Mouse (Mus musculus) neural tube, embryonic 14.5 days (tissue): ENCODE measurements around the gene Aplf. TPM values are rescaled to one million over a fixed set of nuclear protein-coding genes. Genes with fewer than 3 reads are reported as not detected.
"Not testable (repeated sequence)": the region's sequence is repeated elsewhere in the genome, so short reads cannot be mapped to it uniquely, and the experiment has no call there.

Experiments
- ATAC-seq: fragments of 200-750 bp; cut with Nextera tagmentation; 2 replicates; pipeline ENCODE4 v1.8.0; 2017; ENCODE audit warnings: low read depth, mild to moderate bottlenecking, moderate TSS enrichment, moderate library complexity
- H3K27ac ChIP-seq: fragments of 300-500 bp; sonication (generic); 2 replicates; pipeline ENCODE4 v1.5.1; 2014; ENCODE audit warnings: low read depth, mild to moderate bottlenecking, control low read depth, low read length, moderate library complexity, mixed read lengths
- H3K27me3 ChIP-seq: fragments of 300-500 bp; sonication (generic); 2 replicates; pipeline ENCODE4 v1.6.1; 2014; ENCODE audit warnings: low read length; ENCODE audit not compliant: control insufficient read depth, insufficient read depth
- H3K36me3 ChIP-seq: fragments of 300-500 bp; sonication (generic); 2 replicates; pipeline ENCODE4 v1.6.1; 2014; ENCODE audit warnings: low read length, mixed read lengths; ENCODE audit not compliant: control insufficient read depth, insufficient read depth
- H3K4me1 ChIP-seq: fragments of 300-500 bp; sonication (generic); 2 replicates; pipeline ENCODE4 v1.6.1; 2014; ENCODE audit warnings: low read length; ENCODE audit not compliant: control insufficient read depth, insufficient read depth
- H3K4me2 ChIP-seq: fragments of 300-500 bp; sonication (generic); 2 replicates; pipeline ENCODE4 v1.6.1; 2014; ENCODE audit warnings: mild to moderate bottlenecking, low read depth, low read length, control low read depth
- H3K4me3 ChIP-seq: fragments of 300-500 bp; sonication (generic); 2 replicates; pipeline ENCODE4 v1.5.1; 2014; ENCODE audit warnings: low read depth, low read length, control low read depth, mixed read lengths
- H3K9ac ChIP-seq: fragments of 300-500 bp; sonication (generic); replicated peaks from 2 replicates; pipeline ENCODE4 v1.6.1; 2014; ENCODE audit warnings: low read depth, mild to moderate bottlenecking, control low read depth, low read length, mixed read lengths
- H3K9me3 ChIP-seq: fragments of 300-500 bp; sonication (generic); 2 replicates; pipeline ENCODE4 v1.6.1; 2016; ENCODE audit warnings: low read length; ENCODE audit not compliant: control insufficient read depth
- WGBS: fragments of 180-500 bp; shearing (Covaris S2); extraction: QIAGEN DNeasy Blood & Tissue Kit; methylation state at CpG from one replicate; pipeline ENCODE4 v1.1.7; 2014; 5-methylcytosine and 5-hydroxymethylcytosine counted together
- polyA plus RNA-seq: library from polyadenylated mRNA; unstranded; fragments of >200 nt; fragmentation: Nextera tagmentation; extraction: Ambion mirVana; gene quantifications from 2 replicates; pipeline ENCODE4 v1.2.1, GENCODE M21; 2014

Gene Aplf
- polyA plus RNA-seq, 1 experiment from 2014 or later, result 10.2 TPM

DNA sequence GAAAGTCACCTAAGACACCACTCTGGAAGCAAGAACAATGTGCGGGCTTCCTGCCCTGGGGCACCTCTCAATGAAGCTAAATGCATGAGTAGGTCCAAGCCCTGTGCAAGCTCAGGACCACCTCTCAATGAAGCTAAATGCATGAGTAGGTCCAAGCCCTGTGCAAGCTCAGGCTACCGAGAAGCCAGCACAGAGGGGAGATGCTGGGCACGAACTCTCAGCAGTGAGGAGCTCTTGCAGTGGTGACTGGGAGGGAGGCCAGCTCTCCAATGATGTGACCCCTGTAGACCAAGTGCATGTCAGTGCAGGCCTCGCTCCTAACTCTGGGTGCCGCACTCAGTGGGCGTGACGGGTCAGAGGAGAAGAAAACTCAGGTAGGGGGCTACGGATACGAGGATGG is 19.3 kb downstream of the Aplf start:
- Histone ChIP-seq H3K27me3 (no peaks in the 10 kb centered on the region), H3K36me3 (no peaks in the 10 kb centered on the region), H3K4me1 (no peaks in the 10 kb centered on the region), H3K9ac (no peak overlapping the region), H3K4me2 (no peak overlapping the region), H3K4me3 (no peak overlapping the region), H3K27ac (no peak overlapping the region), H3K9me3 (no peaks in the 10 kb centered on the region)
- 96% methylated on average over 9 of the region's 9 CpGs for WGBS
- no peak for ATAC-seq

DNA sequence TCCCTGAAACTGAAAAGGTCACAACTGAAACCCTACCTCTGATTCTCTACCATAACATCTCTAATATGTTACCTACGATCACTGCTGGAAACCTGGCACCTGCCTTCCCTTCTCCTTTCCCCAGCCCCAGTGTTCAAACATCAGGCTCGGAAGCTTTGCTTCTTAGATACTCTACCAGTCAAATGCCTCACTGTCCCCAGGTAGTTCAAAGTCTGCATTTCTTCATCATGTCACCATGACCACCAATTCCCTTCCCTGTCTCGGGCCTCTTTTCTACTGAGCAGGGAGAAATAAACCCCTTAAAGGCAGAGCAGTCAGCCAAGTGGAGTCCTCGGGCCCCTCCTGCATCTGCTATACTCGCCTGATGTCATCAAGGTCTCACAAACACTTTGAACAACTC is 20.2 kb downstream of the Aplf start:
- ATAC-seq, result no peak
- WGBS, result 90% methylated on average over 5 of the region's 5 CpGs
- no peaks in the 10 kb centered on the region for H3K36me3 ChIP-seq
- no peak overlapping the region for H3K27ac ChIP-seq
- no peak overlapping the region for H3K4me3 ChIP-seq
- no peaks in the 10 kb centered on the region for H3K4me1 ChIP-seq
- H3K27me3 ChIP-seq, result no peaks in the 10 kb centered on the region
- H3K9me3 ChIP-seq, result no peaks in the 10 kb centered on the region
- no peak overlapping the region for H3K9ac ChIP-seq
- H3K4me2 ChIP-seq, result no peak overlapping the region

GRCm38 (mm10) chr6:87638134-87638660 is 33.8 kb downstream of the Aplf start:
- no peak overlapping the region for H3K27ac ChIP-seq
- H3K36me3 ChIP-seq, result no peaks in the 10 kb centered on the region
- no peaks in the 10 kb centered on the region for H3K27me3 ChIP-seq
- no peak overlapping the region for H3K4me2 ChIP-seq
- WGBS, result 66% methylated on average over 11 of the region's 11 CpGs
- H3K9ac ChIP-seq, result no peak overlapping the region
- H3K4me3 ChIP-seq, result no peak overlapping the region
- H3K4me1 ChIP-seq, result no peaks in the 10 kb centered on the region
- no peak for ATAC-seq
- no peaks in the 10 kb centered on the region for H3K9me3 ChIP-seq

DNA sequence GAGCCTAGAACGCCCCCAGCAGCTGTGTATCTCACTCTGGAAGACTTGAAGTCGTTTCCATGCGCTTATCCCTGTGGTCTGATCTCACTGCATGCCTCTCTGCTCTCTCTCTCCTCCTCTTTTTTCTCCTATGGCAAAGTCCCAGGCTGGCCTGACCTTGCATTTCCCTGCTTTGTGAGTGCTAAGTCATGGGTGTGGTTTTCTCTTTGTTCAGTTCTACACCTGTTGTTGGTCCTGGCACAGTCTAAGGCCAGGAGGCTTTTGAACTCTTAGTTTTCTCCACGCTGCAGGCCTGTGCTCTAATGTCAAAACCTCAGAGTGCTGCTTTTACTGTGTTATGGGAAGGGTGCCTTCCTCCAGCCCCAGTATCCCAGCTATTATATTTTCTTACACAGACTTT is 39.8 kb downstream of the Aplf start:
- no peak for ATAC-seq

DNA sequence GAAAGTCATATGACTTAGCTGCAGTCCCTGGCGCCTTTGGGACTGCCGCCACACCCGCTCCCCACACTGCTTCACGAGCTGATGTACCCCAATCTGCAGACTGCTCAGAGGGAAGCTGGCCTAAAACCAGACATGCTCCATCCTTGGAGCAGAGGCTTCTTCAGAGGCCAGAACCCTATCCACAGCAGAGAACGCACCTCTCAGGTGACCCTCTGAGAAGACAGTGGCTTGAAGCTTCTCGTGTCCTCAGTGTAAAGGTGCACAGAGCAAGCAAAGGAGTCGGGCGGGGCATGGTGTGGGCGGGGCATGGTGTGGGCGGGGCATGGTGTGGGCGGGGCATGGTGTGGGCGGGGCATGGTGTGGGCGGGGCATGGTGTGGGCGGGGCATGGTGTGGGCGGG is 43.1 kb downstream of the Aplf start:
- ATAC-seq, H3K27ac ChIP-seq, H3K36me3 ChIP-seq, H3K4me2 ChIP-seq, H3K27me3 ChIP-seq, H3K4me3 ChIP-seq, H3K9me3 ChIP-seq, H3K9ac ChIP-seq, H3K4me1 ChIP-seq: not testable (repeated sequence)
- WGBS, result 92% methylated on average over 11 of the region's 15 CpGs

More for the DNA sequence above, 39.8 kb downstream of the Aplf start:
- 0 out of 2 replicates have a peak, but pooled peaks cover 2% of the 10 kb centered on the region for H3K36me3 ChIP-seq
- no peak overlapping the region for H3K9ac ChIP-seq
- H3K9me3 ChIP-seq, result no peaks in the 10 kb centered on the region
- no peaks in the 10 kb centered on the region for H3K27me3 ChIP-seq
- no peaks in the 10 kb centered on the region for H3K4me1 ChIP-seq
- H3K4me2 ChIP-seq, result no peak overlapping the region
- no peak overlapping the region for H3K27ac ChIP-seq
- H3K4me3 ChIP-seq, result no peak overlapping the region
- 83% methylated on average over 4 of the region's 4 CpGs for WGBS

DNA sequence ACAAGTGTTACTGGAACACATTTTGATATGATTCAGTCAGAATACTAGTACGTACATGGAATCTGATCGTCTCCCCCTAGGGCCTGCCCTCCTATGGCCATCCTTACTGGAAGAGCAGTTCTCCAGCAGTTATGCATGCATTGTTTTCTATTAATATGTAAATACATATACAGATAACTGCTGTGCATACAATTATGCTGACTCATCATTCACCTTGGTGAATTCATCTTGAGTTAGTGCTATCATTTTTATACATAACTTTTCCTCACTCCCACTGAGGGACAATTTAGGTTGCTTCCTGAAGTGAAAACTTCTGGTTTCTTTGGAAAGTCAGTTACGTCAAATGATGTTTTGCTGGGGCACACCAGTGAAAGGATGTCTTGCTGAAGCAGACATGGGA is 48.8 kb downstream of the Aplf start:
- Histone ChIP-seq H3K27ac (no peak overlapping the region), H3K9ac (no peak overlapping the region), H3K9me3 (no peaks in the 10 kb centered on the region), H3K27me3 (no peaks in the 10 kb centered on the region), H3K4me1 (no peaks in the 10 kb centered on the region), H3K4me3 (no peak overlapping the region), H3K36me3 (no peaks in the 10 kb centered on the region), H3K4me2 (no peak overlapping the region)
- WGBS, result 93% methylated on average over 3 of the region's 3 CpGs
- ATAC-seq, result no peak

DNA sequence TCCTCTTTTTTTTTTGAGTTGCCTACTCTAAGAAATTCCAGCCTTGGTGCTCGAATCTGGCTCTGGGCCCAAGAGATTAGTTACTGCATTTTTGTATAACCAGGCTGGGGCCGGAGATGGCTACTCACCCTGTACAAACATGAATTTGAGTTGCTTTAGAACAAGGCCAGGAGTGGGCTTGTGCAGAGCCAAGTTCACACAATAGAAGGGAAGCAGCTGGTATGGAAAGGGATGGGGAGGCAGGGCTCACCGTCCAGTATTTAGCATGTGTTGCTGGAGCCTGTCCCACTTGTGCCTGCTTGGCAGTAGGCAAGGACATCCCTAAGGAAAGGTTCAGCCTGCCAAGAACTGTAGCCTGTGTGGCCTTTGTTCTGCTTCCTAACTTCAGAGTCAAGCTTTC is 50.7 kb downstream of the Aplf start:
- ATAC-seq, result peak; percentile 76; the same call in 1 of the 2 replicates
- Histone ChIP-seq H3K9me3 (no peaks in the 10 kb centered on the region), H3K9ac (no peak overlapping the region), H3K27me3 (no peaks in the 10 kb centered on the region), H3K4me1 (no peaks in the 10 kb centered on the region), H3K4me3 (no peak overlapping the region), H3K4me2 (no peak overlapping the region), H3K36me3 (no peaks in the 10 kb centered on the region), H3K27ac (no peak overlapping the region)
- WGBS, result 52% methylated on average over 3 of the region's 3 CpGs

- no peaks in the 10 kb centered on the region for H3K9me3 ChIP-seq
- H3K27me3 ChIP-seq, result no peaks in the 10 kb centered on the region
- 82% methylated on average over 8 of the region's 8 CpGs for WGBS
- no peaks in the 10 kb centered on the region for H3K4me1 ChIP-seq
- no peak overlapping the region for H3K9ac ChIP-seq
- H3K27ac ChIP-seq, result no peak overlapping the region
- H3K4me3 ChIP-seq, result no peak overlapping the region
- no peak for ATAC-seq
- H3K36me3 ChIP-seq, result no peaks in the 10 kb centered on the region
- H3K4me2 ChIP-seq, result no peak overlapping the region
These were observed 54.0 kb downstream of the Aplf start for GRCm38 (mm10) chr6:87618021-87618420.

DNA sequence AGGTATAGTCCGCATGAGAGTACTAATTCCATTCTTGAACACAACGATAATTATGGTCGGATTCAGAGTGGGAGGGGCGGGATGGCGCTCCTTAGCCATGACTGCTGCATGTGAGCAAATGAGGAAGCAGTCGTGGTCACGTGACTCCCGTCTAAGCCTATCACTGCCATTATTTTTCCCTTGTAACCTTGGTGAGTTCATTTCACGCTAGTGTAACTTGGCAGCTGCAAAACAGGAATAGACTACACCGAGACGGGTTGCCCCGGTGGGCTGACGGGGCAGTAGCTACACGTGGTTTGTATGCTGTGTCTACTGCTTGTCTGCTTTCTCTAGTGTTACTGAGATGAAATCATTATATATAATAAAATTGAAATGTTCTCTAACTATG is 56.3 kb downstream of the Aplf start:
- ATAC-seq, result no peak
- H3K4me2 ChIP-seq, result no peak overlapping the region
- no peaks in the 10 kb centered on the region for H3K27me3 ChIP-seq
- no peaks in the 10 kb centered on the region for H3K9me3 ChIP-seq
- no peaks in the 10 kb centered on the region for H3K4me1 ChIP-seq
- no peak overlapping the region for H3K27ac ChIP-seq
- H3K4me3 ChIP-seq, result no peak overlapping the region
- H3K9ac ChIP-seq, result no peak overlapping the region
- 84% methylated on average over 14 of the region's 14 CpGs for WGBS
- no peaks in the 10 kb centered on the region for H3K36me3 ChIP-seq
